Mouse (Mus musculus): ENCODE results near the gene Il22ra2.
A peak's percentile ranks its signal among the peaks of the same experiment; 100 is the strongest.
"Not testable (repeated sequence)": the region's sequence is repeated elsewhere in the genome, so short reads cannot be mapped to it uniquely, and the experiment has no call there.

GRCm38 (mm10) chr10:19601502-19601901 lies 20.3 kb upstream of the Il22ra2 start:
- peak; percentile 62 for TF ChIP-seq CTCF (conservative IDR thresholded peaks at IDR 0.05; ENCODE audit: low read length)
- not testable (repeated sequence) for TF ChIP-seq NANOG, POU5F1 (IDR thresholded peaks at IDR 0.05; ENCODE audit: borderline replicate concordance, low read length)

All from E14TG2a.4 (cell line).